Mouse (Mus musculus) embryonic facial prominence, embryonic 13.5 days (tissue): ENCODE measurements around the gene Padi1. TPM values are rescaled to one million over a fixed set of nuclear protein-coding genes. Genes with fewer than 3 reads are reported as not detected.

Source experiments
- ATAC-seq: fragments of 200-750 bp; cut with Nextera tagmentation; 2 replicates; pipeline ENCODE4 v1.8.0; 2017; ENCODE audit warnings: low read depth; ENCODE audit not compliant: insufficient number of reproducible peaks, insufficient read depth, low FRiP score, low TSS enrichment
- H3K27ac ChIP-seq: fragments of 300-500 bp; sonication (generic); 2 replicates; pipeline ENCODE4 v1.5.1; 2015; ENCODE audit warnings: moderate library complexity, mild to moderate bottlenecking, inconsistent platforms
- H3K27me3 ChIP-seq: fragments of 300-500 bp; sonication (generic); 2 replicates; pipeline ENCODE4 v1.6.1; 2015; ENCODE audit warnings: mild to moderate bottlenecking, inconsistent platforms
- H3K36me3 ChIP-seq: fragments of 300-500 bp; sonication (generic); 2 replicates; pipeline ENCODE4 v1.6.1; 2015; ENCODE audit warnings: mild to moderate bottlenecking, inconsistent platforms
- H3K4me1 ChIP-seq: fragments of 300-500 bp; sonication (generic); 2 replicates; pipeline ENCODE4 v1.6.1; 2015; ENCODE audit warnings: inconsistent platforms
- H3K4me2 ChIP-seq: fragments of 300-500 bp; sonication (generic); 2 replicates; pipeline ENCODE4 v1.6.1; 2015; ENCODE audit warnings: moderate library complexity, mild to moderate bottlenecking, inconsistent platforms
- H3K4me3 ChIP-seq: fragments of 300-500 bp; sonication (generic); 2 replicates; pipeline ENCODE4 v1.5.1; 2015; ENCODE audit warnings: mild to moderate bottlenecking, inconsistent platforms
- H3K9ac ChIP-seq: fragments of 300-500 bp; sonication (generic); 2 replicates; pipeline ENCODE4 v1.6.1; 2015; ENCODE audit warnings: mild to moderate bottlenecking, inconsistent platforms
- H3K9me3 ChIP-seq: fragments of 300-500 bp; sonication (generic); 2 replicates; pipeline ENCODE4 v1.6.1; 2016; ENCODE audit warnings: inconsistent platforms
- WGBS: fragments of 180-500 bp; shearing (Covaris S2); methylation state at CpG from one replicate; pipeline ENCODE4 v1.1.7; 2015; ENCODE audit warnings: mixed read lengths; 5-methylcytosine and 5-hydroxymethylcytosine counted together
- polyA plus RNA-seq: library from polyadenylated mRNA; unstranded; fragments of >200 nt; fragmentation: Nextera tagmentation; extraction: Ambion mirVana; gene quantifications from 2 replicates; pipeline ENCODE4 v1.2.1, GENCODE M21; 2015

Gene Padi1
- polyA plus RNA-seq, 1 experiment from 2014 or later, result 0.07 TPM

- no peak overlapping the region for H3K9ac ChIP-seq
- H3K4me3 ChIP-seq, result no peak overlapping the region
- H3K36me3 ChIP-seq, result no peaks in the 10 kb centered on the region
- H3K27ac ChIP-seq, result no peak overlapping the region
- WGBS, result 75% methylated on average over 13 of the region's 13 CpGs
- H3K4me2 ChIP-seq, result no peak overlapping the region
- no peaks in the 10 kb centered on the region for H3K27me3 ChIP-seq
- no peaks in the 10 kb centered on the region for H3K9me3 ChIP-seq
- no peak for ATAC-seq
- peaks cover 3% of the 10 kb centered on the region; the same call in 1 of the 2 replicates for H3K4me1 ChIP-seq
These were observed 69.0 kb downstream of the Padi1 start for GRCm38 (mm10) chr4:140776623-140777022.

- WGBS, result 84% methylated on average over 10 of the region's 10 CpGs
- no peak for ATAC-seq
- peaks cover 3% of the 10 kb centered on the region; the same call in 1 of the 2 replicates for H3K4me1 ChIP-seq
- H3K9ac ChIP-seq, result no peak overlapping the region
- no peaks in the 10 kb centered on the region for H3K36me3 ChIP-seq
- H3K4me3 ChIP-seq, result no peak overlapping the region
- no peak overlapping the region for H3K27ac ChIP-seq
- H3K27me3 ChIP-seq, result no peaks in the 10 kb centered on the region
- no peak overlapping the region for H3K4me2 ChIP-seq
- H3K9me3 ChIP-seq, result no peaks in the 10 kb centered on the region
These were observed 69.7 kb downstream of the Padi1 start for GRCm38 (mm10) chr4:140775876-140776275.

- no peak for ATAC-seq
- 81% methylated on average over 9 of the region's 9 CpGs for WGBS
- no peaks in the 10 kb centered on the region for H3K9me3 ChIP-seq
These were observed 70.7 kb downstream of the Padi1 start for GRCm38 (mm10) chr4:140774893-140775292.

GRCm38 (mm10) chr4:140774025-140774800 lies 71.4 kb downstream of the Padi1 start, which contains the start of gene Padi4:
Padi4 (minus strand) TSS chr4:140774236.
- Histone ChIP-seq H3K27ac (no peak within 1 kb of the TSS), H3K27me3 (no peaks in the 10 kb centered on the region), H3K36me3 (no peaks in the 10 kb centered on the region), H3K4me3 (no peak within 1 kb of the TSS), H3K4me1 (peaks cover 6% of the 10 kb centered on the region; the same call in 1 of the 2 replicates), H3K9me3 (no peaks in the 10 kb centered on the region), H3K4me2 (no peak within 1 kb of the TSS), H3K9ac (no peak within 1 kb of the TSS)
- 83% methylated on average over 21 of the region's 21 CpGs for WGBS
- no peak for ATAC-seq

More at GRCm38 (mm10) chr4:140774893-140775292, 70.7 kb downstream of the Padi1 start:
- H3K4me1 ChIP-seq, result peaks cover 8% of the 10 kb centered on the region; the same call in 1 of the 2 replicates
- H3K27ac ChIP-seq, result no peak overlapping the region
- no peaks in the 10 kb centered on the region for H3K36me3 ChIP-seq
- H3K4me2 ChIP-seq, result no peak overlapping the region
- H3K4me3 ChIP-seq, result no peak overlapping the region
- H3K9ac ChIP-seq, result no peak overlapping the region
- no peaks in the 10 kb centered on the region for H3K27me3 ChIP-seq

GRCm38 (mm10) chr4:140771091-140771490 lies 74.5 kb downstream of the Padi1 start:
- H3K9ac ChIP-seq, result no peak overlapping the region
- H3K4me3 ChIP-seq, result no peak overlapping the region
- H3K4me2 ChIP-seq, result no peak overlapping the region
- peaks cover 6% of the 10 kb centered on the region; the same call in 1 of the 2 replicates for H3K4me1 ChIP-seq
- H3K9me3 ChIP-seq, result no peaks in the 10 kb centered on the region
- ATAC-seq, result no peak
- H3K27me3 ChIP-seq, result no peaks in the 10 kb centered on the region
- no peaks in the 10 kb centered on the region for H3K36me3 ChIP-seq
- no peak overlapping the region for H3K27ac ChIP-seq
- WGBS, result 28% methylated on average over 4 of the region's 4 CpGs

- Histone ChIP-seq H3K4me1 (peaks cover 6% of the 10 kb centered on the region; the same call in 1 of the 2 replicates), H3K4me3 (peak overlapping the region; percentile 27), H3K9me3 (no peaks in the 10 kb centered on the region), H3K9ac (peak overlapping the region; percentile 54), H3K27me3 (no peaks in the 10 kb centered on the region), H3K4me2 (peak overlapping the region; percentile 49), H3K36me3 (no peaks in the 10 kb centered on the region), H3K27ac (no peak overlapping the region)
- no peak for ATAC-seq
- 3% methylated on average over 13 of the region's 13 CpGs for WGBS
These were observed 75.1 kb downstream of the Padi1 start for GRCm38 (mm10) chr4:140770433-140770832.

GRCm38 (mm10) chr4:140768973-140769372 lies 76.6 kb downstream of the Padi1 start:
- no peaks in the 10 kb centered on the region for H3K27me3 ChIP-seq
- H3K9me3 ChIP-seq, result no peaks in the 10 kb centered on the region
- no peak overlapping the region for H3K4me3 ChIP-seq
- no peak for ATAC-seq
- no peak overlapping the region for H3K4me2 ChIP-seq
- H3K27ac ChIP-seq, result no peak overlapping the region
- no peak overlapping the region for H3K9ac ChIP-seq
- no peaks in the 10 kb centered on the region for H3K36me3 ChIP-seq
- WGBS, result 84% methylated on average over 5 of the region's 5 CpGs
- peaks cover 6% of the 10 kb centered on the region; the same call in 1 of the 2 replicates for H3K4me1 ChIP-seq

GRCm38 (mm10) chr4:140765936-140766335 lies 79.6 kb downstream of the Padi1 start:
- 86% methylated on average over 3 of the region's 3 CpGs for WGBS
- no peaks in the 10 kb centered on the region for H3K9me3 ChIP-seq
- no peak for ATAC-seq

GRCm38 (mm10) chr4:140763158-140763557 lies 82.4 kb downstream of the Padi1 start:
- no peak overlapping the region for H3K4me2 ChIP-seq

More at GRCm38 (mm10) chr4:140765936-140766335, 79.6 kb downstream of the Padi1 start:
- Histone ChIP-seq H3K27me3 (no peaks in the 10 kb centered on the region), H3K9ac (no peak overlapping the region), H3K4me1 (peaks cover 6% of the 10 kb centered on the region; the same call in 1 of the 2 replicates), H3K27ac (no peak overlapping the region), H3K4me2 (no peak overlapping the region), H3K36me3 (no peaks in the 10 kb centered on the region), H3K4me3 (no peak overlapping the region)

More at GRCm38 (mm10) chr4:140763158-140763557, 82.4 kb downstream of the Padi1 start:
- peaks cover 2% of the 10 kb centered on the region; the same call in 1 of the 2 replicates for H3K4me1 ChIP-seq
- no peaks in the 10 kb centered on the region for H3K27me3 ChIP-seq
- no peak for ATAC-seq
- H3K27ac ChIP-seq, result no peak overlapping the region
- H3K9me3 ChIP-seq, result no peaks in the 10 kb centered on the region
- no peak overlapping the region for H3K9ac ChIP-seq
- no peak overlapping the region for H3K4me3 ChIP-seq
- 8% methylated on average over 9 of the region's 9 CpGs for WGBS
- H3K36me3 ChIP-seq, result no peaks in the 10 kb centered on the region

Other genes starting within 250 kb of the Padi1 start
- 11.5 and 11.6 TPM in 2 replicates for gene Arhgef10l, start 179.8 kb downstream of the Padi1 start, polyA plus RNA-seq
- 43.5 and 44.2 TPM in 2 replicates for gene Rcc2, start 145.2 kb downstream of the Padi1 start, polyA plus RNA-seq
- gene Padi6, start 103.1 kb downstream of the Padi1 start, polyA plus RNA-seq, result not detected in 2 replicates
- gene Padi4, start 71.5 kb downstream of the Padi1 start, polyA plus RNA-seq, result 0.15 TPM in 1 of 2 replicates, not detected in the other
- 0.14 and 0.28 TPM in 2 replicates for gene Padi3, start 35.1 kb downstream of the Padi1 start, polyA plus RNA-seq
- gene Padi2, start 60.6 kb upstream of the Padi1 start, polyA plus RNA-seq, result 1.8 and 2.3 TPM in 2 replicates
- 393 and 412 TPM in 2 replicates for gene Sdhb, start 115.4 kb upstream of the Padi1 start, polyA plus RNA-seq
- 38.9 and 40.2 TPM in 2 replicates for gene Atp13a2, start 141.1 kb upstream of the Padi1 start, polyA plus RNA-seq
- gene Mfap2, start 164.6 kb upstream of the Padi1 start, polyA plus RNA-seq, result 771 and 792 TPM in 2 replicates
- gene Crocc, start 214.8 kb upstream of the Padi1 start, polyA plus RNA-seq, result 6.1 and 7.8 TPM in 2 replicates
- gene Necap2, start 232.6 kb upstream of the Padi1 start, polyA plus RNA-seq, result 76.7 and 83.5 TPM in 2 replicates
- 0.22 and 0.32 TPM in 2 replicates for gene Spata21, start 242.6 kb upstream of the Padi1 start, polyA plus RNA-seq